Mouse (Mus musculus) T-helper 2 cell (primary cell): ENCODE results near the gene Degs1.
"Not testable (repeated sequence)": the region's sequence is repeated elsewhere in the genome, so short reads cannot be mapped to it uniquely, and the experiment has no call there.

Experiments used
- in situ Hi-C: fragments of 300-600 bp; cut with MboI, MseI; formaldehyde crosslinking; loops from one replicate; pipeline ENCODE4 v1.15.1; 2025; ENCODE audit warnings: high pct_unique_total_duplicates

Degs1 gene

DNA sequence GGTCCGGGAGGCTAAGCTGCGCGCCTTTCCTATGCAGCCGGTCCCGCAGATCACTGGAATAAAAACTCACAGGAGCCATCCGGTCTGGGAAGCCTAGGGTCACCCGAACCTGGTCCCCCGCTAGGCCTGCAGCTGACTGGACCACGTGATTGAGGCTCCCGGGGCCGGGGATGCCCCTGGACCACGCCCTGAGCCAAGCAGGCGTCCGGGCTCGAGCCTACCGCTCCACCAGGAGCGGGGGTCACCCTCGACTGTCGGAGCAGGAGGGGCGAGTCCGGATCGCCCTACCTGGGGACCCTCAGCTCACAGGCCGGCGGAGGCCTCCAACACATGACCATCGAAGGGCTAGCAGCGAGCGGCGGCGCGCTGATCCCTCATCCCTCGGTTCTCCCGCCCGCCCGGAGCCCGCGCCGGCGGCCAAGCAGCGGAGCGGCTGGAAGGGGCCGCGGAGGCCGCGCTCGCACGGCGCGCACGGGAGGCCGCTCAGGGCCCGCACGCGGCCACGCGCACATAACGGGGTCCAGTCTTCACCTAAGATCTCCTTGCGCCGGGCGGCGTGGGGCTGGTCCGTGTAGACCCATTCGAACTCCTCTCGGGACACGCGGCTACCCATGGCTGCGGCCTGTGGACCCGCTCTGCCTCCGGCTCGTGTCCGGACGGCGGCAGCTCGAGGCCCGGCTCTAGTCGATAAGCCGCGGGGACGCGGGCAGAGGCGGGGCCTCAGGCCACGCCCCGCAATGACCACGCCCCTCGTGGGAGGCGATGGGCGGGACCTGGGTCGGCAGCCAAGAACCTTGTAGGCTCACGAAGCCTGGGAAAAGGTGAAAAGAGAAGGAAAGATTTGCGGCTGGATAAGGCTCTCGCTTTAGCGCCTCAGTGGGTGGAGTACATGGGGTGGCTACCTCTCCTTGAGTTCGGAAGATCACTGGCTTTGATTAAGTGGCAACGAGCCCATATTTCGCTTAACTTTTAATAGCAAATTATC lies at the start of gene Degs1:
Degs1 (minus strand) TSS at position 714 of the 985 bp plus-strand sequence.
- in situ Hi-C loops = loop anchor here (10.0 kb wide), 1 partner anchor 242 kb away; no protein-coding TSS in a partner anchor

DNA sequence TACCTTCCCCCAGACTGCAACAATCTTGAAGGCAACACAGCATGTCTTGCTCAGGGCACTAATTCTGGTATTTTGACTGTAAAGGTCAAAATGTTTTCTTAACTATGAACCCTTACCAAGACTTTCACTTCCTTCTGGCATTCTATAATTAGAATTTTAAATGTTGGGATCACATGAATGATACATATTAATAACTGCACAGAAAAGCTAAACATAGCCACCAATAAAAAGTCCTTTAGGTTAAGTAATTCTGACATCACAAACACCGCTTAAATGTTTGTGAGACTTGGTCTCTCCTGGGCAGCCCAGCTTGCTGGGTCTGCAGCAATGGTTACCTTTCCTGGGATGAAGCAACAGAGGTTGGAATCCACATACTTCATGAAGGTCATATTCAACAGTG lies 43.3 kb upstream of the Degs1 start:
- in situ Hi-C loops = no loop called here

DNA sequence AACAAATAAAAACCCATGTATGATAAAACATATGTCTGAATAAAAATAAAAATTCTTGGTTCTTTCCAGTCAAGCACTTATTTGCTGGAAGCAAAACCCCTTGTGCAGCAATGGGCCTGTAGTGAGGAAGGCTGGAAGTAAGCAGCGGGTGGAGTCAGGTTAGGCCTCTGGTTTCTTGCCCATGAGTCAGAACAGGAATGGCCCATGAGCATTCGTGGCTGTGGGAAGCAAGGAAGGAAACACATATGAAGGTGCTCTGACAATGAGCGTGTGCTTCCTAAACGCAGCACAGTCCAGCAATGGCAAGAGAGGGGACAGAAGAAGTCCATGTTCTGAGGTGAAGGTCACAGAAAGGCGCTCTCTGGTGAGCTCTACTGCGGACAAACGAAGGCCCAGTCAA lies 41.9 kb upstream of the Degs1 start:
- in situ Hi-C loops = no loop called here

DNA sequence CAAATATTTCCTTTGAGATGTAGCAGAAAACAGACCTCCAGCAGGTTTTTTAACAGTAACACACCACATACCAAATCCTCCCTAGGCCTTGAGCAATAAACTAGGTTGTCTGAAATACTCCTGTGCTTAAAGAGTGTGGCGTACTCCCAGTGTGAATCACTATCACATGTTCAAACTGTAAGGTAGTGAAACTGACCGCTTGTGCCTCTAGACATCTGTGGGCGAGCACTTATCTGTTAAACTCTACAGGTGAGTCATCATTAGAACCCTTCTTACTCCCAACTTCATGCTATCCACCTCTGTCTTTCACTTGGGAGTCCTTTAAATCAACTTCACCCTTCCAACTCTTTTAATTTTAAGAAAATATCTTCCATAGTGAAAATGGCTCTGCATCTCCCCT lies 40.5 kb upstream of the Degs1 start:
- in situ Hi-C loops = no loop called here

DNA sequence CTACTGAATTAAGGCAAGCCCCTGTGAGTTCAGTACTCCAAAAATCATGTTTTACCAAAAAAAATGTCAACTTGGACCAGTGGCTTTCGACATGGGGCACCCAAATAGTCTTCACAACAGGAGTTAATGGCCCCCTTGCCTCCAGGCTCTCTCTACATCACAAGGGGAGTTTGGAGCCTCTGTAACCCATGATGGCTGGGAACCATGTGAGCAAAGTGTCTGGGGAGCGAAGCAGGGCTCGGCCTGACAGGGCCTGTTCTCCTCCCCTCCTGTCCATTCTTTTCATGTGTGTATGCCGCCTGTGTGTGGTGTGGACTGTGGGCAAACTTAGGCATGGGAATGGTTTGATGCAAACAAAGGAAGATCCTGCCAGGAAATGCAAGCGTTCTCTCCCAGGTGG lies 31.6 kb upstream of the Degs1 start:
- in situ Hi-C loops = no loop called here

DNA sequence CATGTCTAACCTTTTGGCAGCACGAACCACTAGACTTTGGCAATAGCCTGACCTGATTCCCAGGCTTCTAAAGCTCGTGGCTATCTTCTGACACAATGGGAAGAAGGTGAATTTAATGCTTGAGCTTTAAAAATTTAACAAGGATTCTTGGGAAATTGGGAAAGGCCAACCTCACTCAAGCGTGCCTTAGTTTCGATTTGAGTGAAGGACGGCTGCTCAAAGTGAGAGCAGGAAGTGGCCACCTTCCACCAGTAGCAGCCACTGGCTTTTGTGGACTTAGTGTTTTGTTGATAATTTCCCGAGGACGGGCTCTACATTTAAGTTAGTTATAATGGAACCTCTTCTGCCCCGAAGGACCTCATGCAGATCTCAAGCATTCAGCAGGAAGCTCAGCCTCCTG lies 30.6 kb upstream of the Degs1 start:
- in situ Hi-C loops = no loop called here

DNA sequence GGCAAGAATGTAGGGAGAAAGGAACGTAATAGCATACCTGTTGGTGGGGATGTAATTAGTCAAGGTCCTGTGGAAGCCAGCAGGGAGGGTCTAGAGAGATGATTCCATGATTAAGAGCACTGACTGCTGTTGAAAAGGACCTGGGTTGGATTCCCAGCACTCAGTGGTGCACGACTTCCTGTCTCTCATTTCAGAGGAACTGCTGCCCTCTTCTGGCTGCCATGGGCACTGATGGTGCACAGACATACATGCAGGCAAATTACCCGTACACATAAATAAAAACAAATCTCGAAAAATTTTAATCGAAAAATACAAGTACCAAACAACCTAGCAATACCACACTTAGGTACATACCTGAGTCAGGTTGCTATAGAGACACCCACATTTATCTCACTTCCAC lies 28.8 kb upstream of the Degs1 start:
- in situ Hi-C loops = no loop called here

GRCm38 (mm10) chr1:182310316-182310715 lies 27.7 kb upstream of the Degs1 start:
- in situ Hi-C loops = no loop called here

- in situ Hi-C loops = loop anchor here (10.0 kb wide), 1 partner anchor 155 kb away; no protein-coding TSS in a partner anchor
These were observed 26.8 kb upstream of the Degs1 start for GRCm38 (mm10) chr1:182309403-182309802.

GRCm38 (mm10) chr1:182302916-182303315 lies 20.3 kb upstream of the Degs1 start:
- in situ Hi-C loops = loop anchor here (10.0 kb wide), 1 partner anchor 148 kb away; no protein-coding TSS in a partner anchor

DNA sequence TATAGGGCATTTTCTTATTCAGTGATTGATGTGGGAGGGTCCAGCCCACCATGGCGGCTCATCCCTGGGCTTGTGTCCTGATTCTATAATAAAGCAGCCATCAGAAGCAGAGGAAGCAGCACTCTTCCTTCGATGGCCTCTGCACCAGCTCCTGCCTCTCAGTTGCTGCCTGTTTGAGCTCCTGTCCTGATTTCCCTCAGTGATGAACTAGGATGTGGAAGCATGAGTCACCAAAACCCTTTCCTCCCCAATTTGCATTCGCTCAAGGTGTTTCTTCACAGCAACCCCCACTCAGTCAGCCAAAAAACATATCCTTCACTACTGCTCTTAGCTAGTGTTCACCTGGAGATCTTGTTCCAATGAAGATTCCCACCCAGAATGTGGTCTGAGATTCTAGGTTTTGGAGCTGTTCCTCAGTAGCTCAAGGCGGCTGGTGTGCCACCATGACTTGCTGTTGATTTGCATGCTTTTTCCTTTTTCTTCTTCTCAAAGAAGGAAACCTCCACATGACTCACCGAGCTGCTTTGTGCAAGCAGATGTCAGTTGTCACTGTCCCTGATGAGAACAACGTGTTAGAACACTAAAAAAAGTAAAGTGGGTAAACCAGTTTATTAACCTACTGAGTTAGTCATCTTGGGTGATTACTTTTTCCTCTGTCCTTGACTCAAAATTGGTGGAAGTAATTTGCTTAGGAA lies 19.7 kb upstream of the Degs1 start:
- in situ Hi-C loops = loop anchor here (10.0 kb wide), 1 partner anchor 148 kb away; no protein-coding TSS in a partner anchor

DNA sequence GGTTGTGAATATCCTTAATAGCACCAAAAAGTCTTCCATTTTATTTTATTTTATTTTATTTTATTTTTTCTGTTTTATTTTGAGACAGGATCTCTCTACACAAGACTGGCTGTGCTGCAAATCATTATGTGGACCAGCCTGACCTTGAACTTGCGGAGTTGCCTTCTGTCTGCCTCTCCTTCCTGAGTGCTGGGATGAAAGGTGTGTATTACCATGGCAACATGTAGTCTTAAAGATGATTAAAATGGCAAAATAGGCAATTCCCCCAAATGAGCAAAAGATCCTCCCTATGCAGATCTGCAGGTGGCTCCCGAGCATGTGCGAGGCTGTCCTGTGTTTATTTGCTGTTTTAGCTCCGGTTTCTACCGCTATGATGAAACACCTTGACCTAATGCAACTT lies 15.2 kb upstream of the Degs1 start:
- in situ Hi-C loops = no loop called here

- in situ Hi-C loops = no loop called here
These were observed 14.6 kb upstream of the Degs1 start for GRCm38 (mm10) chr1:182297246-182297645.

- in situ Hi-C loops = no loop called here
These were observed 14.2 kb upstream of the Degs1 start for GRCm38 (mm10) chr1:182296816-182297215.

DNA sequence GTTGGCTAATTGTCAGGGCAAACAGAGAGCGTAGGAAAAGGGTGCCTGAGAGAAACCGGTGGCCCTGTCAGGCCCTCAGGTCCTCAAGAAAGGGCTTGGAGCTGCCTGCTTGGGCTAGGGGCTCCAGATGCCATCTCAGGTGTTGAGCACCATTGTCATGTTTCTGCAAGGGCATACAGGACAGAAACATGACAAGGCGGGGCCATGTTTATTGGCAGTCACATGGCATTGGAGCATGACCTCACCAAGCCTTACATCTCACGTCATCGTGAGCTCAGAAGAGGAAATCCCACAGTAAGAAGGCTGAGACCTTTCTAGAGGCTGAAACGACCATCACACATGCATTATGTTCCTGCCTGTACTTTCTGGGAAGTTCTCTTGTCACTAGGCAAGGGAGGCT lies 13.5 kb upstream of the Degs1 start:
- in situ Hi-C loops = no loop called here

GRCm38 (mm10) chr1:182292291-182292690 lies 9.7 kb upstream of the Degs1 start:
- in situ Hi-C loops = no loop called here

- in situ Hi-C loops = not testable (repeated sequence)
These were observed 8.1 kb upstream of the Degs1 start for GRCm38 (mm10) chr1:182290741-182291140.

DNA sequence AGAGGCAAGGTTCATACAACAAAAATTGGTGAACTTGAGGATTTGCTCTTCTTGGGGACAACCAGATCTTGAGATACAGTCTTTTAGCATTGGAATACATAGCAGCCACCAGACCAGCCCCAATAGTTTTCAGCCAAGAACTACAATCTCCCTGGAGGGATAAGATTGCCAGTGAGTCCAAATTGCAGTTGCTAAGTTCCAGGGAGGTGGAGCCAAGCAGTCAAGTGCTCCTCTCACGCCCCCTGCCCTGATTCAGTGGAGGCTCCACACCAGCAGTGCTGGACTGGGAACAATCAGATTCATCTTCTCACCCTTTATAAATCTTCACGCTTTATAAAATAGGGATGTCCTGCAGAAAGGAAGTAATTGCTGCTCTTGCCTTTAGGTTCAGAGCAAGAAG lies 7.2 kb upstream of the Degs1 start:
- in situ Hi-C loops = loop anchor here (10.0 kb wide), 1 partner anchor 235 kb away; no protein-coding TSS in a partner anchor

- in situ Hi-C loops = loop anchor here (10.0 kb wide), 1 partner anchor 236 kb away; no protein-coding TSS in a partner anchor
These were observed 6.0 kb upstream of the Degs1 start for GRCm38 (mm10) chr1:182288601-182289000.

DNA sequence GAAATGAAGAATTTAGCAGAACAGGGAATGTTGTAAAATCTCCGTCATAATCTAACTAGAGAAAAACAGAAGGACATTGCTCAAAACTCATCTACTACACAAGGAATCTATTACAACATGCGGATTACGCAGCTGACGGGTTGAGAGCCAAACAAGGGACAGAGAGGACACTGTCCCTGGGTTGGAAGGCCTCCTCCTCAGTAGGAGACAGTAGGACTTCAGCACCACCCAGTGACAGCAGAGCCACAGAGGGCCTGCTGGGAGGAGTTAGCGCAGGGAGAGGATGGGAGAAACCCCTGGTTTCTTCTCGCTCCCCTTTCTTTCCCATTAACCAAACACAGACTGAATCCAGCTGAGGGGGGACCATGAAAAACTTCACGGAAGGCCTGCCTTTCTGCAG lies 5.2 kb upstream of the Degs1 start:
- in situ Hi-C loops = loop anchor here (10.0 kb wide), 1 partner anchor 237 kb away; no protein-coding TSS in a partner anchor

DNA sequence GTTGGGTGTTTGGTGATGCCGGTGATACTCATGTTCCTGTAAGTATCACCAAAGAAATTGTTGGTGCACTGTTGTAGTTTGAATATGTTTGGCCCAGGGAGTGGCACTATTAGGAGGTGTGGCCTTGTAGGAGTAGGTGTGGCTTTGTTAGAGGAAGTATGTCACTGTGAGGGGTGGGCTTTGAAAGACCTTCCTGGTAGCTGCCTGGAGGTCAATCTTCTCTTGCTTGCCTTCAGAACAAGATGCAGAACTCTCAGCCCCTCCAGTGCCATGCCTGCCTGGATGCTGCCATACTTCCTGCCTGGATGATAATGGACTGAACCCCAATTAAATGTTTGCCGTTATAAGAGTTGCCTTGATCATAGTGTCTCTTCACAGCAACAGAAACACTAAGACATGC lies 2.2 kb upstream of the Degs1 start:
- in situ Hi-C loops = loop anchor here (10.0 kb wide), 1 partner anchor 240 kb away; no protein-coding TSS in a partner anchor

DNA sequence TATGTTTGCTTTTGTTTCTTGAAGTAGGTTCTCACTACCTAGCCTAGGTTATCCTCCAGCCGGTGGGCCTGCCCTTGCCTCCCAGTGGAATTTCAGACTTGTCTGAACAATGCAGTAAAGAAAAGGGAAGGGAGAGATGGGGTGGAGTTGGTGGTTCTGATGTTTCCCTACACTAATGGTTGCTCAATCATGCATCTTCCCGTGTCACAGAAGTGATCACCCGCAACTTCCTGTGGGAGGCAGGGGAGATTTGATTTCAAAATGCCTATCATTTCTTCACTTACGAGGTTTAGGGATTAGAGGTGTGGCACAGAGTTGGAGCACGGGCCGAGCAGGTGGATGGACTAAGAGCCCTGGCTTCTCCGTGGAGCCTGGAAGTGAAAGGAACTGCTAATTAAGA lies 627 bp upstream of the Degs1 start:
- in situ Hi-C loops = loop anchor here (10.0 kb wide), 1 partner anchor 242 kb away; no protein-coding TSS in a partner anchor
